Mouse (Mus musculus) adipocyte (in vitro differentiated cells): Measurements from ENCODE around the gene Rrp1b.
"Not testable (repeated sequence)": the region's sequence is repeated elsewhere in the genome, so short reads cannot be mapped to it uniquely, and the experiment has no call there.

Experiments used
- DNase-seq: peaks from one replicate; pipeline ENCODE4 v3.0.0-alpha.2; 2016; ENCODE audit warnings: low spot score

Gene Rrp1b

GRCm38 (mm10) chr17:32031684-32032083 is 4.2 kb upstream of the Rrp1b start:
- peak; percentile 83 for DNase-seq

- no peak for DNase-seq
These were observed 1.6 kb upstream of the Rrp1b start for GRCm38 (mm10) chr17:32034322-32034721.

GRCm38 (mm10) chr17:32036509-32037438 is 874 bp downstream of the Rrp1b start:
- peak; percentile 39 for DNase-seq

GRCm38 (mm10) chr17:32040263-32040662 is 4.4 kb downstream of the Rrp1b start:
- DNase-seq = no peak

- DNase-seq = no peak
These were observed 10.6 kb downstream of the Rrp1b start for GRCm38 (mm10) chr17:32046541-32046940.

- DNase-seq = no peak
These were observed 12.5 kb downstream of the Rrp1b start for GRCm38 (mm10) chr17:32048351-32048750.

- no peak for DNase-seq
These were observed 14.0 kb downstream of the Rrp1b start for GRCm38 (mm10) chr17:32049914-32050313.

- no peak for DNase-seq
These were observed 14.7 kb downstream of the Rrp1b start for GRCm38 (mm10) chr17:32050609-32051008.

- no peak for DNase-seq
These were observed 16.6 kb downstream of the Rrp1b start for GRCm38 (mm10) chr17:32052237-32053080.

- DNase-seq = no peak
These were observed 17.8 kb downstream of the Rrp1b start for GRCm38 (mm10) chr17:32053677-32054076.

- DNase-seq = no peak
These were observed 21.9 kb downstream of the Rrp1b start for GRCm38 (mm10) chr17:32057843-32058242.

- no peak for DNase-seq
These were observed 23.2 kb downstream of the Rrp1b start for GRCm38 (mm10) chr17:32059084-32059483.

GRCm38 (mm10) chr17:32061219-32061618 is 25.3 kb downstream of the Rrp1b start:
- DNase-seq = no peak

- DNase-seq = no peak
These were observed 27.8 kb downstream of the Rrp1b start for GRCm38 (mm10) chr17:32063654-32064053.

- DNase-seq = not testable (repeated sequence)
These were observed 28.9 kb downstream of the Rrp1b start for GRCm38 (mm10) chr17:32064762-32065161.

GRCm38 (mm10) chr17:32067541-32067940 is 31.6 kb downstream of the Rrp1b start:
- DNase-seq = no peak

- DNase-seq = no peak
These were observed 32.5 kb downstream of the Rrp1b start for GRCm38 (mm10) chr17:32068381-32068780.

- no peak for DNase-seq
These were observed 32.9 kb downstream of the Rrp1b start for GRCm38 (mm10) chr17:32068810-32069209.

GRCm38 (mm10) chr17:32073359-32073758 is 37.5 kb downstream of the Rrp1b start:
- peak; percentile 86 for DNase-seq

- peak; percentile 24 for DNase-seq
These were observed 38.8 kb downstream of the Rrp1b start for GRCm38 (mm10) chr17:32074658-32075057.

- peak; percentile 73 for DNase-seq
These were observed 39.3 kb downstream of the Rrp1b start for GRCm38 (mm10) chr17:32075164-32075563.

GRCm38 (mm10) chr17:32083351-32083750 is 47.5 kb downstream of the Rrp1b start:
- DNase-seq = no peak

- no peak for DNase-seq
These were observed 51.2 kb downstream of the Rrp1b start for GRCm38 (mm10) chr17:32087069-32087468.
